Mouse (Mus musculus) left cerebral cortex, adult 2 months (tissue): ENCODE results near the gene Hhipl1. TPM values are rescaled to one million over a fixed set of nuclear protein-coding genes. Genes with fewer than 3 reads are reported as not detected.

Source experiments
- DNase-seq, 2 experiments: peaks; one replicate each; pipeline ENCODE4 v3.0.0; 2021 to 2022; ENCODE audit warnings: low spot score in 2 of 2, mixed read lengths in 1 of 2; ENCODE audit errors: extremely low spot score in 1 of 2
- H3K27ac ChIP-seq: fragments of 200-600 bp; 2 replicates; pipeline ENCODE4 v1.8.1; 2022
- H3K4me3 ChIP-seq: fragments of 200-600 bp; 2 replicates; pipeline ENCODE4 v1.8.1; 2022
- CTCF ChIP-seq: fragments of 200-600 bp; IDR thresholded peaks from 2 replicates; pipeline ENCODE4 v1.8.1; 2022; ENCODE audit warnings: antibody characterized with exemption, mild to moderate bottlenecking, moderate library complexity
- intact Hi-C: fragments of 180-260 bp; cut with DNase I; formaldehyde crosslinking; loops from one replicate; pipeline ENCODE4 v1.15.1; 2025
- total RNA-seq, 2 experiments: library from RNA; stranded (reverse); gene quantifications; 2 replicates each; pipeline ENCODE4 v1.2.3; 2021

Gene Hhipl1
- total RNA-seq, 2 experiments from 2014 or later: 7.1 to 7.4 TPM

DNA sequence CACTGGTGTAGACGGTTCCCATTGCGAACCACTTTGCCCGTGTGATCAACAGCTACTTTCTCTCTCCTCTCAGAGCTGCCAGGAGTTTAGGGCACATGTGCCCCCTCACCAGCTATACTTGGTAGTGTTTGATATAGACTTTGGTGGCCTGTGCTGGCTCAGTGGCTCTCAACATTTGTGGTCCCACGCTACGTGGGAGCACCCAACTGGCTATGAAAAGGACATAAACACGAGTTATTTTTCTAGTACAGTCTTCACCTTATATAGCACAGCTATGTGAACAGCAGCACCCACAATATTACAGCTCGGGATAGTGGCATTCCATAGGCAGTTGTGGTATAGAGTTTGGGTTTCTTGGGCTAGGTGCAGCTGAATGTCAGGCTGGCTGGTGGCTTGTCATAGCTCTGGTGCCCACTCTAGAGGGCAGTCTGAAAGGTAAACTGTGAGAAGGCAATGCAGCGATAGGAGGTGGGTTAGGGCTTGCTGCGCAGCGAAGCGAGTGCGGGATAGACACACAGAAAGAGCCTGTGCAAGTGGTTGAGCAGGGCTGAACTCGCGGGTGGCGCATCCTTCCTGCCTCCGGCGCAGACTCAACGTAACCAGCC lies 11.9 kb downstream of the Hhipl1 start:
- no peak overlapping the region for H3K4me3 ChIP-seq
- DNase-seq: no peak
- no peak overlapping the region for H3K27ac ChIP-seq
- TF ChIP-seq CTCF: no peak
- intact Hi-C loops: no loop called here

DNA sequence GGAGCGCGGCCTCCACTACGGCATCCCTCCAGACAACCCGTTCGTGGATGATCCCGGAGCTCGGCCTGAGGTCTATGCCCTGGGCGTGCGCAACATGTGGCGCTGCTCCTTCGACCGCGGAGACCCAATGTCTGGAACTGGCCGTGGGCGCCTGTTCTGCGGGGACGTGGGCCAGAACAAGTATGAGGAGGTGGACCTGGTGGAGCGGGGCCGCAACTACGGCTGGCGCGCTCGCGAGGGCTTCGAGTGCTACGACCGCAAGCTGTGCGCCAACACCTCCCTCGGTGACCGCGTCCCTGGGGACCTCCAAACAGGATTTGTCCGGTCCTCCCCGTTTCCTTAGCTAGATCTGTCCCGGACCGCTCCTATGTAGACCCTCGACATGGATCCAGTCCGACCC lies 12.4 kb downstream of the Hhipl1 start:
- Histone ChIP-seq H3K27ac (no peak overlapping the region), H3K4me3 (no peak overlapping the region)
- intact Hi-C loops: no loop called here
- DNase-seq: no peak
- TF ChIP-seq CTCF: no peak

DNA sequence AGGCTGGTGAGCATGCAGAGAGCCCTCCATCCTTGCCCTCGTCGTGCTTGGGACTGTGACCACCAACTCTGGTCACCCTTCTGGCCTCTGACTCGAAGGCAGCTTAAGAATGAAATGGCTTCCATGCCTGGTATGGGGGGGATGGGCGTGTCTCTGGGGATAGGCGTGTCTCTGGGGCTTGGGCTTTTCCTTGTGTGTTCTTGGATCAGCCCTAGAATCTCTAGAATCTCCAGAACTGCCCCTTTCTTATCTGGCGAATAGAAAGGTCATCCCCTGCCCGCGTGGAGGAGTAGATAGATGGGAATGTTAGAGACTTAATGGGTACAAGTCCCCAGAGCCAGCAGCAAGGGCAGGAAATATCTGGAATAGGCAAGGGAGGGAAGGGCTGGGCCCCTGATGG lies 14.0 kb downstream of the Hhipl1 start:
- TF ChIP-seq CTCF: no peak
- no peak overlapping the region for H3K27ac ChIP-seq

DNA sequence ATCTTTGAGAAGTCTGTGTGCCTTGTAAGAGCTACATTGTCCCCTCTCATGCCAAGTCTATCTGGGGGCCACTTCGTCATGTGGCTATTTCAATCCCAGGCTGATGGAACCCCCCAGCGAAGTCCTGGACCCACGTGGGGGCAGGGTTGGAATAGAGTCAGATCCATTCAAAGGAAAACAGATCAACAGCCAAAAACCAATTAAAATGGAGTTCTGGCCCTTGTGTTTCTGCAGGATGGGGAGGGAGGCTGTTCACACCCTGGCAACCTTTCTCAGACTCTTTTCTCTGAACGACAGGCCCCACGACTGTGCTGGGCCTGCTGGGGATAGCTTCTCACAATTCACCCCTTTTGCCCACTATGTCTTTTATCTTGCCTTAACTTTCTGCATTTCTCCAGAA lies 20.3 kb downstream of the Hhipl1 start:
- no peak for DNase-seq
- intact Hi-C loops: no loop called here
- Histone ChIP-seq H3K27ac (no peak overlapping the region), H3K4me3 (no peak overlapping the region)
- TF ChIP-seq CTCF: no peak

More for the DNA sequence above, 14.0 kb downstream of the Hhipl1 start:
- intact Hi-C loops: no loop called here
- H3K4me3 ChIP-seq: no peak overlapping the region
- DNase-seq: no peak

DNA sequence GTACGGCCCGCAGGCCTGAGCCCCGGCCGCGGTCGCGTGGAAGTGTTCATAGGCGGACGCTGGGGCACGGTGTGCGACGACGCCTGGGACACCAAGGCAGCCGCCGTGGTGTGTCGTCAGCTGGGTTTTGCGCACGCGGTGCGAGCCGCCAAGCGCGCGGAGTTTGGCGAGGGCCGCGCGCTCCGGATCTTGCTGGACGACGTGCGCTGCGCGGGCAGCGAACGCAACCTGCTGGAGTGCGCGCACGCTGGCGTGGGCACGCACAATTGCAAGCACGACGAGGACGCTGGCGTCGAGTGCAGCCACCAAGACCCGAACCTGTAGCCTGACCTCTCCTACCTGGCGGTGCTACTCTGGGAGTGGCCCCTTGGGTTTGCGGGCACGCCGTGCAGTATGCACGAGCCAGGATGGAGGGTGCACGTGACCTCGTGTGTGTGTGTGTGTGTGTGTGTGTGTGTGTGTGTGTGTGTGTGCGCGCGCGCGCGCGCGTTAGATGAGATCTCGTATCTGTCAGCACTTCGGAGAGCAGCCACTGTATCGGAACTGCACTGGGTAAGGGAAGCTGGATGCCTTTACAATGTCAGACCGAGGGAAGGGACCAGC lies 21.9 kb downstream of the Hhipl1 start:
- DNase-seq: peak; percentile 86 to 88
- peak overlapping the region; percentile 59 for H3K4me3 ChIP-seq
- intact Hi-C loops: no loop called here
- H3K27ac ChIP-seq: peak overlapping the region; percentile 88
- no peak for TF ChIP-seq CTCF

DNA sequence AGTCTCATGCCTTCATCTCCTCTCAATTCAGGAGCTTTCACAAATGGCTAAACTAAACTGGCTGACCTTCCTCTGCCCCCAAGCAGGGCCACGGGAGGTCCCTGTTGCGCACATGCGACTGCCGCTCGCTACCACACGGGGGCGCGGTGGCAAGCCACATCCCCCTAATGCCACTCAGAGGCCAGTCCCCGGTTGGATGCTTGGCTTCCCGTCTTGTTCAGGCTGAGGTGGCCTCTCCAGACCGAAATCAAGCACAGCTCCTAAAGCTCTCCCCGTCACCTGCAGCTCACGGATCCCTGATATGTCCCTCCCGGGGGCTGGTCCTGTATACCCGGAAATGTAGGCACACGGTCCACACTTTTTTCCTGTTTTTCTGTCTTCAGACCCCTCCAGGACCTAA lies 27.0 kb downstream of the Hhipl1 start:
- intact Hi-C loops: loop anchor here (1.0 kb wide), 1 partner anchor 161 kb away; no protein-coding TSS in a partner anchor
- peak; percentile 96 for TF ChIP-seq CTCF
- DNase-seq: peak; percentile 82 to 83
- H3K27ac ChIP-seq: peak overlapping the region; percentile 80
- peak overlapping the region; percentile 36 for H3K4me3 ChIP-seq

DNA sequence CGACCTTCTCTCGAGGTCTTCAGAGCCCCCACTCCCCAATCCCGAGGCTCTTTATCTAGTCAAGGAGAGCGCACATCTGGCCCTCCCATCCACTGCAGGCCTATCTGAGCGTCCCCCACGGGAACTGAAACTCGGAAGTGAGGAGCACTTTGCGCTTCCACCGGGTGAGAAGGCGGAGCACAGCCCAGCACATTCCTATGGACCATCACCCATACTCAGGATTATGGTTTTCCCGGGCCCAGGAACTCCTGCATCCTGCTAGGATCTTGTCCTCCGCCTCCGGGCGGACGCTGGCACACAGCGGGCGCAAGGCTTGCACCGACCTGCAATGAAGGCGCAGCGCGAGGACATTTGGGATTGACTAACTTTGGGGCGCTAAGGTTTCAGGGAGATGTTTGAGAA lies 27.4 kb downstream of the Hhipl1 start:
- Histone ChIP-seq H3K4me3 (peak overlapping the region; percentile 36), H3K27ac (peak overlapping the region; percentile 80)
- peak in 1 of 2 experiments; percentile 30 for DNase-seq
- intact Hi-C loops: loop anchor here (1.0 kb wide), 1 partner anchor 161 kb away; no protein-coding TSS in a partner anchor
- no peak for TF ChIP-seq CTCF

DNA sequence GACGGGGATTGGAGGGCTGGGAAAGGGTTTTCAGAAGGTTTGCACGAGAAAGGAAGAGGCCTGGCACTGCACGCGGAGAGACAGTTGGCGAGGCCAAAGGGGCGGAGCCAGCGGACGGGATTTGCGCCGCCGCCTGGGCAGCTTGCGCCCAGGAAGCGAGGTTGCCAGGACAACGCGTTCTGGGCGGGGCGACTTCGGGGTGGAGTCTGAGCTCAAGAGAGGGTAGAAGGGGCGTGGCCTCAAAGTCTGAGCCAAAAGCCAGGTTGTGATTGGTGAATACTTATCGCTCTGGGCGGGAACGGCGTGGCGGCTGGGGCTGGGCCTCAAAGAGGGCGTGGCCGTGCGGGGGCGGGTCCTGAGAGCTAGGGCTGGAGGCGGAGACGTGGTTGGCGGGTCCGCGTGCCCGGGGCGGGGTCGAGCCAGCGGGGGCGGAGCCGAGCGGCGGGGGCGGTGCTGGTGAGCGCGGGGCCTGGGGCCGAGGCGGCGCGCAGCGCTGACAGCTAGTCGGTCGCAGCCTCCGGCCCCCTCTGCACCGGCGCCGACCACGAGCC lies 27.9 kb downstream of the Hhipl1 start, which contains the start of gene Cyp46a1:
TSS of gene Cyp46a1 (plus strand) at position 487 of the 551 bp plus-strand sequence.
- Histone ChIP-seq H3K4me3 (peak within 1 kb of the TSS; percentile 68), H3K27ac (peak within 1 kb of the TSS; percentile 81)
- no peak; the same call in 1 of the 2 replicates for TF ChIP-seq CTCF
- DNase-seq: peak; percentile 99 to 100
- intact Hi-C loops: loop anchor here (1.0 kb wide), 1 partner anchor 160 kb away; no protein-coding TSS in a partner anchor

DNA sequence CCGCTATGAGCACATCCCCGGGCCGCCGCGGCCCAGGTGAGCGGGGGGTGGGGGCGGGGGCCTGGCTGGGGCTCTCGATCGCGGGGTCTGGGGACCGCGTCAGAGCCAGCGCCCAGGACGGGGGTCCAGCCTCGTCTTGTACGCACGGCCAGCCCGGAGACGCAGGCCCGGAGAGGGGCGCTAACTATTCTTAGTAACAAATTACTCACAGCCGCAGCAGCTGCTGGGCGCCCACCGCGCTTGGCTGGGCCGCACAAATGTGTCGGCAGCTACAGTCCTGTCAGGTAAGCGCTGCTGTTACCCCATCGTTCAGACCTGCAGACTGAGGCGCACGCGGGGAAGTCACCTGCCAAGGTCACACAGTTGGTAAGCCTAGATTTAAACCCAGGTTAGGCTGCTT lies 28.5 kb downstream of the Hhipl1 start:
- Histone ChIP-seq H3K4me3 (peak overlapping the region; percentile 68), H3K27ac (peak overlapping the region; percentile 81)
- intact Hi-C loops: no loop called here
- peak; percentile 42 to 46 for DNase-seq
- TF ChIP-seq CTCF: no peak; the same call in 1 of the 2 replicates

DNA sequence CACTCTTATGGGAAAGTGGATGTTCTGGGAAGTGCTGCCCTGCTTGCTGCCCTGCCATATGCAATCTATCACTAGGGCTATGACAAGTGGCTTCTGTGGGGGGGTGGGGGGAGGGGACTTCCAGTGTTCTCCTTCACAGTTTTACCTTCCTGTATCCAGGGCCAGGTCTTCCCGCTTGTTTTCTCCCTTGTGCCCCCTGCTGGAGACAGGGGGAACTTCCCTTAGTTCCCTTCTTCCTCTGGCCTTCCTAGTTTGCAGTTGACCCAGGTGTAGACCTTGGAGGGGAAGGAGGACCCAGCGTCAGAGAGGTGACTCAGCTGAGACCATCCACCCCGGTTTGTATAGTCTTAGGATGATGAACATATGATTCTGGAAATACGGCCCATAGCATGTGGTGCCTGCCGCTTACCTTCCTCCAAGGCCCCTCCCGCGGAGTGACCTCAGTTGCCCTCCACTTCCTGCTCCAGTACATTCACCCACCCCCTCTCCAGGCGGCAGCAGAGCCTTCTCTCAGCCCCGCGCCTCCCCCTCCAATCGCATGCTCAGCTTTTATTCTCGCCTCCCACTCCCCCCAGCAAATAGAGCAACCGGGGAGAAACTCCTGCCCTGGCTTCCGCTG lies 32.6 kb downstream of the Hhipl1 start:
- peak; percentile 41 to 58 for DNase-seq

DNA sequence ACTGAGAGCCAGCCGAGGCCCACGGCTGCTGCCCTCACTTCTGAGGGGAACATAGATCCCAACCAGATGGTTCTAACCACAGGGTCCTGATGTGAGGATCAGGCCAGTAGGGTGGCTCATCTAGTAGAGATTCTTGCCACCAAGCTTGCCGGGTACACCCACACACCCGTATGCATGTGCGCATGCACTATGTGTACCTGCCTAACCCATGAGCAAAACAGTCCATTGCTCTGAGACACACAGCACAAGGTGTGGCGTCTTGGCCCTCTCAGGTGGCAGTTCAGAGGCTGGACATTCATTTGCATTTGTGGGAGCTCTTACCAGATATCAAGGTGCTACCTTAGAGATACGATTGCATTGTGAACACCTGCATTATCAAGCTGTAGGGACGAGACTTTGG lies 42.1 kb downstream of the Hhipl1 start:
- no peak overlapping the region for H3K4me3 ChIP-seq
- intact Hi-C loops: no loop called here

More for the DNA sequence above, 32.6 kb downstream of the Hhipl1 start:
- H3K4me3 ChIP-seq: no peak overlapping the region
- intact Hi-C loops: no loop called here
- peak; percentile 65 for TF ChIP-seq CTCF
- no peak overlapping the region for H3K27ac ChIP-seq

DNA sequence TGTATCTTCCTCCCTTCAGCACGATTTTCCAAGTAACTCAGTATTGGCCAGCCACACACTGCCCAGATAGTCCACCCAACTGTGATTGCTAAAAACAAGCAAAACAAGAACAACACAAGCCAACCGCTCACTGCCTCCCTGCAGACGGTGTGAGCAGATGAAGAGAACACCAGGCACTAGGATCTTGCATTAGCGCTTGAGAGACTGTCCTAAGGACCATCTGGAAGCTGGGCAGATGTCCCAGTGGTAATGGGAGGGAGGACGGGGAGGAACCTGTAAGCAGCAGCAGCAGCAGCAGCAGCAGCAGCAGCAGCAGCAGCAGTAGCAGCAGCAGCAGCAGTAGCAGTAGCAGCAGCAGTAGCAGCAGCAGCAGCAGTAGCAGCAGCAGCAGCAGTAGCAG lies 43.0 kb downstream of the Hhipl1 start:
- intact Hi-C loops: no loop called here
- DNase-seq: no peak
- Histone ChIP-seq H3K4me3 (no peak overlapping the region), H3K27ac (no peak overlapping the region)
- TF ChIP-seq CTCF: no peak

More for the DNA sequence above, 42.1 kb downstream of the Hhipl1 start:
- no peak for TF ChIP-seq CTCF
- no peak overlapping the region for H3K27ac ChIP-seq
- no peak for DNase-seq
